Mouse (Mus musculus): Measurements from ENCODE around the gene Rhod. TPM values are rescaled to one million over a fixed set of nuclear protein-coding genes. Genes with fewer than 3 reads are reported as not detected.

Gene Rhod
- polyA plus RNA-seq, 1 experiment from 2014 or later: 30.0 TPM

Other genes with a start within 250 kb of the Rhod start
- 3.6 and 3.8 TPM in 2 replicates for gene Tbc1d10c, start 248.1 kb downstream of the Rhod start, polyA plus RNA-seq (2014; fragmentation: Nextera tagmentation; extraction: Ambion mirVana)
- gene Ppp1ca, start 247.4 kb downstream of the Rhod start, polyA plus RNA-seq (2014; fragmentation: Nextera tagmentation; extraction: Ambion mirVana): 744 and 800 TPM in 2 replicates
- 28.9 and 32.4 TPM in 2 replicates for gene Rad9a, start 237.8 kb downstream of the Rhod start, polyA plus RNA-seq (2014; fragmentation: Nextera tagmentation; extraction: Ambion mirVana)
- 6.0 and 6.3 TPM in 2 replicates for gene Clcf1, start 225.2 kb downstream of the Rhod start, polyA plus RNA-seq (2014; fragmentation: Nextera tagmentation; extraction: Ambion mirVana)
- not detected in 2 replicates for gene AC109138.7, start 225.1 kb downstream of the Rhod start, polyA plus RNA-seq (2014; fragmentation: Nextera tagmentation; extraction: Ambion mirVana)
- gene Pold4, start 207.5 kb downstream of the Rhod start, polyA plus RNA-seq (2014; fragmentation: Nextera tagmentation; extraction: Ambion mirVana): 28.1 and 31.3 TPM in 2 replicates
- gene Ssh3, start 170.3 kb downstream of the Rhod start, polyA plus RNA-seq (2014; fragmentation: Nextera tagmentation; extraction: Ambion mirVana): 16.3 and 16.6 TPM in 2 replicates
- 7.6 and 9.0 TPM in 2 replicates for gene Ankrd13d, start 156.3 kb downstream of the Rhod start, polyA plus RNA-seq (2014; fragmentation: Nextera tagmentation; extraction: Ambion mirVana)
- 17.0 and 18.9 TPM in 2 replicates for gene Grk2, start 133.2 kb downstream of the Rhod start, polyA plus RNA-seq (2014; fragmentation: Nextera tagmentation; extraction: Ambion mirVana)
- gene Kdm2a, start 41.1 kb downstream of the Rhod start, polyA plus RNA-seq (2014; fragmentation: Nextera tagmentation; extraction: Ambion mirVana): 48.3 and 52.6 TPM in 2 replicates
- 0.90 and 1.9 TPM in 2 replicates for gene Syt12, start 38.0 kb upstream of the Rhod start, polyA plus RNA-seq (2014; fragmentation: Nextera tagmentation; extraction: Ambion mirVana)
- gene 2010003K11Rik, start 59.2 kb upstream of the Rhod start, polyA plus RNA-seq (2014; fragmentation: Nextera tagmentation; extraction: Ambion mirVana): not detected in 2 replicates
- 18.4 TPM in 2 replicates for gene Pcx, start 71.0 kb upstream of the Rhod start, polyA plus RNA-seq (2014; fragmentation: Nextera tagmentation; extraction: Ambion mirVana)
- gene Lrfn4, start 176.2 kb upstream of the Rhod start, polyA plus RNA-seq (2014; fragmentation: Nextera tagmentation; extraction: Ambion mirVana): 7.4 and 9.7 TPM in 2 replicates
- 52.1 and 62.8 TPM in 2 replicates for gene Rce1, start 186.2 kb upstream of the Rhod start, polyA plus RNA-seq (2014; fragmentation: Nextera tagmentation; extraction: Ambion mirVana)